Mouse (Mus musculus): ENCODE data around the gene Fpr2. TPM values are rescaled to one million over a fixed set of nuclear protein-coding genes. Genes with fewer than 3 reads are reported as not detected.

Gene Fpr2
- polyA plus RNA-seq, 1 experiment: not detected

DNA sequence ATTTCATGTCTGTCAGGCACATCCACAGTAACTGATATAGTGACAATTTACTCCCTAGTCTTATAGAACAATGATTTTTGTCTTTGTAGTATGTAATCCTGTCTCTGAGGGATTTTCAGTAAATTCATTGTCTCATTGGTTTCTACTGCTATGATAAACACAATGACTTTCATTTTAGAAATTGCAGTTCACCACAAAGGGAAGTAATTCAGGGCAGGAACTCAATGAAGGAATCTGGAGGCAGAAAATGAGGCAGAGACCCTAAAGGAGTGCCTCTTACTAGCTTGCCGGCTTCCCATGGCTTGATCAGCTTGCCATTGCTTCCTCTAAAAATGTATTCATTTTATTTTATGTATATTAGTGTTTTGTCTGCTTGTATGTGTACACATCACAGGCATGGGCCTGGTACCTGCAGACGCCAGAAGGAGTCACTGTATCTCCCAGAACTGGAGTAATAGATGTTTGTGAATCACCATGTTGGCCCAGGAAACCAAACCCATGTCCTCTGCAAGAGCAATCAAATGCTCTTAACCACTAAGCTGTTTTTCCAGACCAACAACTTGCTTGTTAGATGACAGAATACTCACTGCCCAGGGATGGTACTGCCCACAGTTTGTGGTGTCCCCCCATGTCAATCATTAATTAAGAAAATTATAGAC is 16.6 kb upstream of the Fpr2 start:
- TF ChIP-seq GATA1 (IDR thresholded peaks at IDR 0.05; ENCODE audit: low read length) (no peak), TAL1 (IDR thresholded peaks at IDR 0.05; ENCODE audit: low read length) (no peak)
- Histone ChIP-seq H3K4me1 (ENCODE audit: control insufficient read depth) (no peaks in the 10 kb centered on the region), H3K4me3 (replicated peaks) (no peak overlapping the region), H3K36me3 (ENCODE audit: control insufficient read depth) (no peaks in the 10 kb centered on the region), H3K9me3 (ENCODE audit: control insufficient read depth, low read length) (no peaks in the 10 kb centered on the region), H3K27me3 (ENCODE audit: control insufficient read depth) (no peaks in the 10 kb centered on the region)

DNA sequence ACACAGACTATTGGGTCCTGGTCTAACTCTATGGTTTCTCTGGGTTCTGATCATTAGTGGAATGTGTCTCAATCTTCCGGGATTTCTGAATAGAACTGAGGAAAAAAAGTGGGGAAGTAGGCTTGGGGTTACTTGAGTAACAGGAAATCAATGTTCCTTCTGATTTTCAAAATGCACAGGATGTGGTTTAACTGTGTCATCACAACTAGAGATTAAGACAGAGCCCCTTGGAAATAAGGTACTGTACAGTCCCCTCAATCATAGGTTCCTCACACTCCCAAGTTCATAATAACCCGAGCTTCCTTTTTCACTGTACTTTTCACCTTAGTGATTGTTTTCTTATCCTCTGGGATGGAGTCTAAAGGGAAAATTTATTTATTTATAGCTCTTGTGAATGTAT is 15.9 kb upstream of the Fpr2 start:
- no peak overlapping the region for H3K4me3 ChIP-seq (replicated peaks)
- H3K4me1 ChIP-seq (ENCODE audit: control insufficient read depth): no peaks in the 10 kb centered on the region
- H3K9me3 ChIP-seq (ENCODE audit: control insufficient read depth, low read length): no peaks in the 10 kb centered on the region
- H3K36me3 ChIP-seq (ENCODE audit: control insufficient read depth): no peaks in the 10 kb centered on the region
- H3K27me3 ChIP-seq (ENCODE audit: control insufficient read depth): no peaks in the 10 kb centered on the region
- TF ChIP-seq TAL1 (IDR thresholded peaks at IDR 0.05; ENCODE audit: low read length) (no peak), GATA1 (IDR thresholded peaks at IDR 0.05; ENCODE audit: low read length) (no peak)

- Histone ChIP-seq H3K4me1 (ENCODE audit: control insufficient read depth) (no peaks in the 10 kb centered on the region), H3K27me3 (ENCODE audit: control insufficient read depth) (no peaks in the 10 kb centered on the region), H3K9me3 (ENCODE audit: control insufficient read depth, low read length) (no peaks in the 10 kb centered on the region), H3K4me3 (replicated peaks) (no peak overlapping the region), H3K36me3 (ENCODE audit: control insufficient read depth) (no peaks in the 10 kb centered on the region)
- TF ChIP-seq TAL1 (IDR thresholded peaks at IDR 0.05; ENCODE audit: low read length): no peak
- no peak for TF ChIP-seq GATA1 (IDR thresholded peaks at IDR 0.05; ENCODE audit: low read length)
These were observed 8.3 kb upstream of the Fpr2 start for GRCm38 (mm10) chr17:17879347-17879746.

DNA sequence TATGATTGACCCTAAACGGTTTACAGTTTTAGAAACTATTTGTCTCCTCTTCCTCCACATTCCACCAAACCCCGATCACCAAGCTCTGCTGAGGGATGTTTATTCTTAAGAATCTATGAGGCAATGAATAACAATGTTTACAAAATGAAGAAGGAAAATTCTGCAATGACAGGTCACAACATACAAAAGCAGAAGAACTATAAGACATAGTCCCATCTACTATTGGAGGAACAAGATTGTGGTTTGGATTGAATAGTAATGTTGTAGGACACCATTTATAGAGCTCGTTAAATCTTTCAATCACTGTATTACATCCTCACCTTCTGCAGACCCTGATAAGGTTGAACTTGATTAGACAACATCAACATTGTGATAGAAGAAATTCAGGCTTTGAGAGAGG is 5.0 kb upstream of the Fpr2 start:
- Histone ChIP-seq H3K4me3 (replicated peaks) (no peak overlapping the region), H3K36me3 (ENCODE audit: control insufficient read depth) (no peaks in the 10 kb centered on the region), H3K27me3 (ENCODE audit: control insufficient read depth) (no peaks in the 10 kb centered on the region), H3K4me1 (ENCODE audit: control insufficient read depth) (no peaks in the 10 kb centered on the region), H3K9me3 (ENCODE audit: control insufficient read depth, low read length) (no peaks in the 10 kb centered on the region)
- TF ChIP-seq GATA1 (IDR thresholded peaks at IDR 0.05; ENCODE audit: low read length) (no peak), TAL1 (IDR thresholded peaks at IDR 0.05; ENCODE audit: low read length) (no peak)

- Histone ChIP-seq H3K9me3 (ENCODE audit: control insufficient read depth, low read length) (no peaks in the 10 kb centered on the region), H3K36me3 (ENCODE audit: control insufficient read depth) (no peaks in the 10 kb centered on the region), H3K4me1 (ENCODE audit: control insufficient read depth) (no peaks in the 10 kb centered on the region), H3K4me3 (replicated peaks) (no peak within 1 kb of the TSS), H3K27me3 (ENCODE audit: control insufficient read depth) (no peaks in the 10 kb centered on the region)
- TF ChIP-seq GATA1 (IDR thresholded peaks at IDR 0.05; ENCODE audit: low read length): no peak
- no peak for TF ChIP-seq TAL1 (IDR thresholded peaks at IDR 0.05; ENCODE audit: low read length)
These were observed 3.8 kb upstream of the Fpr2 start, which contains the start of gene Fpr1 for GRCm38 (mm10) chr17:17883840-17884239. Fpr1 (minus strand) TSS chr17:17883940.

GRCm38 (mm10) chr17:17889732-17890425 is 2.3 kb downstream of the Fpr2 start:
- H3K4me1 ChIP-seq (ENCODE audit: control insufficient read depth): no peaks in the 10 kb centered on the region
- TF ChIP-seq TAL1 (IDR thresholded peaks at IDR 0.05; ENCODE audit: low read length) (no peak), GATA1 (IDR thresholded peaks at IDR 0.05; ENCODE audit: low read length) (no peak)
- H3K4me3 ChIP-seq (replicated peaks): no peak overlapping the region
- H3K27me3 ChIP-seq (ENCODE audit: control insufficient read depth): no peaks in the 10 kb centered on the region
- no peaks in the 10 kb centered on the region for H3K36me3 ChIP-seq (ENCODE audit: control insufficient read depth)
- H3K9me3 ChIP-seq (ENCODE audit: control insufficient read depth, low read length): no peaks in the 10 kb centered on the region

- Histone ChIP-seq H3K4me3 (replicated peaks) (no peak overlapping the region), H3K9me3 (ENCODE audit: control insufficient read depth, low read length) (no peaks in the 10 kb centered on the region), H3K36me3 (ENCODE audit: control insufficient read depth) (no peaks in the 10 kb centered on the region), H3K27me3 (ENCODE audit: control insufficient read depth) (no peaks in the 10 kb centered on the region), H3K4me1 (ENCODE audit: control insufficient read depth) (no peaks in the 10 kb centered on the region)
- TF ChIP-seq TAL1 (IDR thresholded peaks at IDR 0.05; ENCODE audit: low read length): no peak
- TF ChIP-seq GATA1 (IDR thresholded peaks at IDR 0.05; ENCODE audit: low read length): no peak
These were observed 8.4 kb downstream of the Fpr2 start for GRCm38 (mm10) chr17:17896039-17896438.

DNA sequence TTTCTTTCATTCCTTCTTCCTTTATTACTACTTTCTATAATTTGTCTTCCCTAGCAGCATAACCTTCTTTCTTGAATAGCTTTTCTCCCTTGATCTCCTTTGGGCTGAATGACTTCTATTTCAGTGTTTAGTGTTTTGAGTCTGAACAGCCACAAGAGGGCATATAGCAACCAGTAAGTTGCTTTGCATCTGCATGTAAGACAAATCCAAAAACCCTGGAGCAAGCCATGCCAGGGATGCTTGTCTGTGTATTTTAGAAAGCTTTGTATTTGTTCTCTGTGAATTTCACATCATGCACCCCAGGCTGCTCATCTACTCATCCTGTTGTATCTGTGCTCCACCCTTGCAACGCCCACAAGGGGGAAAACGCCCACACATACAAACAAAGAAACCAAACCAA is 11.6 kb downstream of the Fpr2 start:
- Histone ChIP-seq H3K4me1 (ENCODE audit: control insufficient read depth) (no peaks in the 10 kb centered on the region), H3K9me3 (ENCODE audit: control insufficient read depth, low read length) (no peaks in the 10 kb centered on the region), H3K4me3 (replicated peaks) (no peak overlapping the region), H3K36me3 (ENCODE audit: control insufficient read depth) (no peaks in the 10 kb centered on the region), H3K27me3 (ENCODE audit: control insufficient read depth) (no peaks in the 10 kb centered on the region)
- TF ChIP-seq GATA1 (IDR thresholded peaks at IDR 0.05; ENCODE audit: low read length): no peak
- TF ChIP-seq TAL1 (IDR thresholded peaks at IDR 0.05; ENCODE audit: low read length): no peak

GRCm38 (mm10) chr17:17900768-17901167 is 13.1 kb downstream of the Fpr2 start:
- Histone ChIP-seq H3K9me3 (ENCODE audit: control insufficient read depth, low read length) (no peaks in the 10 kb centered on the region), H3K4me1 (ENCODE audit: control insufficient read depth) (no peaks in the 10 kb centered on the region), H3K36me3 (ENCODE audit: control insufficient read depth) (no peaks in the 10 kb centered on the region), H3K4me3 (replicated peaks) (no peak overlapping the region), H3K27me3 (ENCODE audit: control insufficient read depth) (no peaks in the 10 kb centered on the region)
- TF ChIP-seq TAL1 (IDR thresholded peaks at IDR 0.05; ENCODE audit: low read length) (no peak), GATA1 (IDR thresholded peaks at IDR 0.05; ENCODE audit: low read length) (no peak)
